Mouse (Mus musculus) layer of hippocampus, postnatal 10 days (tissue): ENCODE results near the gene Zdhhc1. TPM values are rescaled to one million over a fixed set of nuclear protein-coding genes. Genes with fewer than 3 reads are reported as not detected.

Experiments used
- DNase-seq, 2 experiments: peaks; one replicate each; pipeline ENCODE4 v3.0.0; 2021; ENCODE audit warnings: low spot score in 2 of 2
- total RNA-seq, 2 experiments: library from RNA; stranded (reverse); gene quantifications; 2 replicates each; pipeline ENCODE4 v1.2.3; 2021

Zdhhc1 gene
- total RNA-seq, 2 experiments from 2014 or later, result 17.5 to 20.4 TPM

GRCm38 (mm10) chr8:105518436-105519313 is 22.0 kb upstream of the Zdhhc1 start, which contains the start of gene Hsd11b2:
Hsd11b2 (plus strand) TSS chr8:105518755.
- peak; percentile 44 to 67 for DNase-seq

GRCm38 (mm10) chr8:105517346-105517745 is 20.6 kb upstream of the Zdhhc1 start:
- DNase-seq, result no peak

GRCm38 (mm10) chr8:105516018-105516645 is 19.4 kb upstream of the Zdhhc1 start:
- DNase-seq, result peak; percentile 77 to 83

- no peak for DNase-seq
Observed at GRCm38 (mm10) chr8:105514656-105515055, 18.0 kb upstream of the Zdhhc1 start.

GRCm38 (mm10) chr8:105514194-105514593 is 17.5 kb upstream of the Zdhhc1 start:
- DNase-seq, result no peak

- no peak for DNase-seq
Observed at GRCm38 (mm10) chr8:105509997-105510735, 13.5 kb upstream of the Zdhhc1 start.

GRCm38 (mm10) chr8:105508758-105509157 is 12.1 kb upstream of the Zdhhc1 start:
- no peak for DNase-seq

GRCm38 (mm10) chr8:105506977-105507376 is 10.3 kb upstream of the Zdhhc1 start:
- DNase-seq, result no peak

GRCm38 (mm10) chr8:105504617-105505016 is 7.9 kb upstream of the Zdhhc1 start:
- no peak for DNase-seq

GRCm38 (mm10) chr8:105499787-105500186 is 3.1 kb upstream of the Zdhhc1 start:
- no peak for DNase-seq

- no peak for DNase-seq
Observed at GRCm38 (mm10) chr8:105495350-105496302, 1.1 kb downstream of the Zdhhc1 start.

- no peak for DNase-seq
Observed at GRCm38 (mm10) chr8:105494566-105494965, 2.1 kb downstream of the Zdhhc1 start.

- no peak for DNase-seq
Observed at GRCm38 (mm10) chr8:105493495-105493894, 3.2 kb downstream of the Zdhhc1 start.

GRCm38 (mm10) chr8:105489281-105489680 is 7.4 kb downstream of the Zdhhc1 start:
- DNase-seq, result no peak

GRCm38 (mm10) chr8:105488082-105488481 is 8.6 kb downstream of the Zdhhc1 start:
- DNase-seq, result no peak

- DNase-seq, result peak; percentile 56 to 68
Observed at GRCm38 (mm10) chr8:105484392-105484791, 12.3 kb downstream of the Zdhhc1 start.

- no peak for DNase-seq
Observed at GRCm38 (mm10) chr8:105484030-105484368, 12.7 kb downstream of the Zdhhc1 start.

- peak; percentile 50 to 52 for DNase-seq
Observed at GRCm38 (mm10) chr8:105483212-105484029, 13.3 kb downstream of the Zdhhc1 start.

- no peak for DNase-seq
Observed at GRCm38 (mm10) chr8:105482123-105482522, 14.6 kb downstream of the Zdhhc1 start.

- no peak for DNase-seq
Observed at GRCm38 (mm10) chr8:105481453-105481852, 15.2 kb downstream of the Zdhhc1 start.
